In the genomic region with DNA sequence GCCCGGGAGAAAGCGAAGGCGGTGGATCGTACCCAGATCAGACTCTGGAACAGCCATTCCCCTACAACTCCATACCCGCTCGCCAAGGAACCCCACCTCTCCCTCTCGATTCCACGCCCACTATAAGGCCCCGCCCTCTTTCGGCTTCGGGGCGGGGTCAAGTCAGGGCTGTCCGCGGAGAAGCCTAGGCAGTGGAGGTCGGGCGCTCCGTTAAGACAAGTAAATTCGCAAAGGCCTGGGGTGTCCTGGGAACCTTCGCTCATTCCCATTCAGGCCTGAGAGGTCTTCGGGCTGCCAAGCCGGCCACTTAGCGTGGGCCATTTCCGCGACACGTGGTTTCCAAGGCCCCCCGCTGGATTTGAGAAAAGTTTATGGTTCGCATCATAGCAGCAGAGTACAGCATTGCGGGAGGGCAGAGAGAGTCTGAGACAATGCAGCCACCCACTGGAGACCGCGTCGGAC, we compare ENCODE assay signal across 8 mouse cellular contexts. TPM values are rescaled to one million over a fixed set of nuclear protein-coding genes. Genes with fewer than 3 reads are reported as not detected.
DNase-seq lines count a peak whose midpoint lies in the region; ATAC-seq and TF ChIP-seq lines count a peak whose summit lies in the region.

TSS of gene Ptges2 (plus strand) at position 413 of the 462 bp plus-strand sequence.

- peaks cover 13% of the 10 kb centered on the region for H3K4me1 ChIP-seq in forebrain, embryonic 14.5 days (ENCODE audit: control insufficient read depth, insufficient read depth, low read length)
- peaks cover 24% of the 10 kb centered on the region for H3K4me1 ChIP-seq in neural tube, embryonic 15.5 days
- H3K4me1 ChIP-seq in thymus, adult 2 months (replicated peaks; ENCODE audit: control insufficient read depth, insufficient read depth, low read length) = peaks cover 15% of the 10 kb centered on the region

- peak; percentile 90 for DNase-seq in ES-CJ7 (ENCODE audit: low read depth, low spot score)
- peak; percentile 95 for DNase-seq in forebrain, embryonic 14.5 days (ENCODE audit: low spot score)
- DNase-seq in heart, postnatal 14 days = peak; percentile 92 to 95
- peak; percentile 91 for DNase-seq in layer of hippocampus, adult 11-12 months (ENCODE audit: low spot score)
- peak; percentile 93 to 94 for DNase-seq in lung, adult 18-20 months
- DNase-seq in thymus, adult 2 months = peak; percentile 95

- TF ChIP-seq CTCF in thymus, adult 2 months (IDR thresholded peaks at IDR 0.05; ENCODE audit: borderline replicate concordance, control insufficient read depth, extremely low read depth, insufficient read depth, low read length, poor library complexity) = no peak

- H3K9ac ChIP-seq in forebrain, embryonic 14.5 days (ENCODE audit: low read length) = peak within 1 kb of the TSS; percentile 90
- peak within 1 kb of the TSS; percentile 91 for H3K9ac ChIP-seq in neural tube, embryonic 15.5 days (replicated peaks)

- no peaks in the 10 kb centered on the region for H3K9me3 ChIP-seq in forebrain, embryonic 14.5 days (replicated peaks; ENCODE audit: control insufficient read depth, low read length)
- no peaks in the 10 kb centered on the region for H3K9me3 ChIP-seq in neural tube, embryonic 15.5 days (replicated peaks)

- peaks cover 3% of the 10 kb centered on the region; the same call in 1 of the 2 replicates for H3K36me3 ChIP-seq in forebrain, embryonic 14.5 days (ENCODE audit: control insufficient read depth, insufficient read depth, low read length)
- peaks cover 6% of the 10 kb centered on the region for H3K36me3 ChIP-seq in neural tube, embryonic 15.5 days
- no peaks in the 10 kb centered on the region for H3K36me3 ChIP-seq in thymus, adult 2 months (ENCODE audit: control insufficient read depth, insufficient read depth, low read length)

- H3K4me3 ChIP-seq in forebrain, embryonic 14.5 days (ENCODE audit: low read depth, low read length) = peak within 1 kb of the TSS; percentile 93
- peak within 1 kb of the TSS; percentile 99 for H3K4me3 ChIP-seq in neural tube, embryonic 15.5 days (replicated peaks)
- peak within 1 kb of the TSS; percentile 85 for H3K4me3 ChIP-seq in thymus, adult 2 months (ENCODE audit: control insufficient read depth, insufficient read depth, low read length)

- intact Hi-C loops in heart, postnatal 14 days (cut with DNase I) = loop anchor here (2.0 kb wide), 1 partner anchor 43 kb away; the partner anchor contains the start of genes Ciz1 and Dnm1

- TF ChIP-seq POLR2A in thymus, adult 2 months (IDR thresholded peaks at IDR 0.05; ENCODE audit: control insufficient read depth, extremely low read depth, insufficient read depth, low read length, poor library complexity) = peak; percentile 39; the same call in 1 of the 2 replicates

- H3K4me2 ChIP-seq in forebrain, embryonic 14.5 days (ENCODE audit: low read length) = peak within 1 kb of the TSS; percentile 84
- H3K4me2 ChIP-seq in neural tube, embryonic 15.5 days = peak within 1 kb of the TSS; percentile 95

- H3K27ac ChIP-seq in forebrain, embryonic 14.5 days (ENCODE audit: low read depth, low read length) = peak within 1 kb of the TSS; percentile 88
- H3K27ac ChIP-seq in neural tube, embryonic 15.5 days (replicated peaks) = peak within 1 kb of the TSS; percentile 96
- H3K27ac ChIP-seq in thymus, adult 2 months (ENCODE audit: control insufficient read depth, insufficient read depth, low read length) = peak within 1 kb of the TSS; percentile 39; the same call in 1 of the 2 replicates

- H3K27me3 ChIP-seq in forebrain, embryonic 14.5 days (replicated peaks; ENCODE audit: control insufficient read depth, insufficient read depth, low read length) = no peaks in the 10 kb centered on the region
- H3K27me3 ChIP-seq in neural tube, embryonic 15.5 days (replicated peaks) = no peaks in the 10 kb centered on the region
- H3K27me3 ChIP-seq in thymus, adult 2 months (ENCODE audit: control insufficient read depth, insufficient read depth, low read length) = no peaks in the 10 kb centered on the region

- under 1% methylated on average over 31 of the region's 31 CpGs for WGBS in forebrain, embryonic 14.5 days
- under 1% methylated on average over 31 of the region's 31 CpGs for WGBS in neural tube, embryonic 15.5 days
- WGBS in thymus, adult 2 months = under 1% methylated on average over 31 of the region's 31 CpGs

- ATAC-seq in cerebellum, adult (ENCODE audit: insufficient number of reproducible peaks, low FRiP score, low TSS enrichment) = peak; percentile 74
- peak; percentile 92 for ATAC-seq in forebrain, embryonic 14.5 days
- ATAC-seq in neural tube, embryonic 15.5 days (ENCODE audit: low FRiP score) = peak; percentile 92

RNA-seq across cellular contexts. Expression of gene Ptges2, which starts in this region (rescaled TPM):
- polyA plus RNA-seq in forebrain, embryonic 14.5 days (2014; fragmentation: Nextera tagmentation; extraction: Ambion mirVana) = 42.2 and 44.8 TPM in 2 replicates
- total RNA-seq in heart, postnatal 14 days (2021) = 10 to 100 TPM; 65.0 to 75.7 TPM
- polyA plus RNA-seq in neural tube, embryonic 15.5 days (2015; fragmentation: Nextera tagmentation; extraction: Ambion mirVana) = 47.3 and 52.1 TPM in 2 replicates
- 17.9 and 24.7 TPM in 2 replicates for polyA plus RNA-seq in thymus, adult 2 months (2012; rRNA removed)

Comparison
In these comparisons a context has a peak if more than half of its experiments do, and no peak if none do; other contexts are left out.
1. Peak in every context shown above with its lines: DNase-seq, ATAC-seq, H3K4me3 ChIP-seq and H3K27ac ChIP-seq.
2. H3K27ac ChIP-seq: peak in every context shown above with its lines; median percentile 96 in neural tube, embryonic 15.5 days; 88 in forebrain, embryonic 14.5 days; 39 in thymus, adult 2 months.